Mouse (Mus musculus) adrenal gland, postnatal 0 days (tissue): ENCODE results near the gene Ttc8. TPM values are rescaled to one million over a fixed set of nuclear protein-coding genes. Genes with fewer than 3 reads are reported as not detected.

Source experiments
- polyA plus RNA-seq: library from polyadenylated mRNA; unstranded; fragments of >200 nt; fragmentation: Nextera tagmentation; extraction: Ambion mirVana; gene quantifications from 2 replicates; pipeline ENCODE4 v1.2.1, GENCODE M21; 2015

Gene Ttc8
- polyA plus RNA-seq, result 18.5 and 25.6 TPM in 2 replicates

DNA sequence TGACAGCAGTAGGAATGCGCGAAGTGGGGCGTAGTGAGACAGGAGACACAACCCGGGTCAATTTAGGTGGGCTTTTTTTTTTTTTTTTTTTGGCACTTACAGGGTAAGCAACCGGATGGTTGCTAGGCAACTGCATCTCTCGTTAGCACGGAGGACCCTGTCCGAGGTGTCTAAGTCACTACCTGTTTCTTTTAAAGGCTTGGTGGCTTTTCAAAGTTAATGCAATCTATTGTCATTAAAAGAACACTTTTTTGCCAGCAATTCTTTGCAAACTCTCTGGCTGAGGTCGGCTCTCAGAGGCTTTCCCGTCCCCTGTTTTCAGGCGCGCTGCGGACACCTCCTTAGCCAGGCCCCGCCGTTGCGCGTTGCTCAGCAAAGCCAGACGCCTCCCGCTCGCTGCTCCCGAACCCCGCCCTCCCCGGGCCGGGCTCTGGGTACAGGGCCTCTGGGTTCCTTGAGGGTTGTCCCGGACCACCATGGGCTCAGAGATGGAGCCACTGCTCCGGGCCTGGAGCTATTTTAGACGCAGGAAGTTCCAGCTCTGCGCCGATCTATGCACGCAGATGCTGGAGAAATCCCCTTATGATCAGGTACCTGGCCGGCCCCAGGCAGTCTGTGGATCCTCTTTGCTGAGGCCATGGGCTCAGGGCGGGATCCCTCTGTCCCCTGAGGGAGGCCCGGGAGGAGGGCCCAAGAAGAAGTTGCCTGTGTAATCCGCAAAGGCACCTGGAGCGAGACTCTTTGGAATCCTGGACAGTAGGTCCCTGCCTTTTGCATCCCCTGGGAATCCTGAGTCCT is at the start of gene Ttc8:
Gene Ttc8, plus strand, starts transcription at position 381 of the 798 bp plus-strand sequence.

GRCm38 (mm10) chr12:98900881-98901801 is 19.2 kb upstream of the Ttc8 start, which contains the start of gene Eml5:
TSS of gene Eml5 (minus strand) at chr12:98901484.

Other genes with a start within 250 kb of the Ttc8 start
- 5.6 and 6.6 TPM in 2 replicates for gene Ptpn21, start 183.2 kb upstream of the Ttc8 start, polyA plus RNA-seq
- gene Zc3h14, start 173.6 kb upstream of the Ttc8 start, polyA plus RNA-seq, result 66.1 and 89.4 TPM in 2 replicates
- 17.1 and 24.8 TPM in 2 replicates for gene Eml5, start 19.1 kb upstream of the Ttc8 start, polyA plus RNA-seq